Mouse (Mus musculus) C2C12 (cell line): Measurements from ENCODE around the gene Grk3. TPM values are rescaled to one million over a fixed set of nuclear protein-coding genes. Genes with fewer than 3 reads are reported as not detected.

Experiments used
- H3K27me3 ChIP-seq: one replicate; pipeline ENCODE4 v1.6.1; 2011; ENCODE audit not compliant: control insufficient read depth, insufficient read depth, insufficient read length
- H3K36me3 ChIP-seq: one replicate; pipeline ENCODE4 v1.6.1; 2011; ENCODE audit not compliant: control insufficient read depth, insufficient read depth
- H3K4me3 ChIP-seq: one replicate; pipeline ENCODE4 v1.5.1; 2011; ENCODE audit warnings: mild to moderate bottlenecking, control low read depth; ENCODE audit not compliant: poor library complexity, insufficient read depth, severe bottlenecking
- H3K79me2 ChIP-seq: one replicate; pipeline ENCODE4 v1.6.1; 2011; ENCODE audit not compliant: control insufficient read depth, insufficient read depth
- H3K79me3 ChIP-seq: one replicate; pipeline ENCODE4 v1.6.1; 2011; ENCODE audit warnings: low read depth, control low read depth
- H3ac ChIP-seq: one replicate; pipeline ENCODE3; 2011; ENCODE audit warnings: low read depth; ENCODE audit not compliant: control insufficient read depth, insufficient read length
- CEBPB ChIP-seq: IDR thresholded peaks from one replicate; pipeline ENCODE4 v1.6.1; 2011; ENCODE audit warnings: low read depth, mild to moderate bottlenecking, control low read depth, moderate library complexity
- CTCF ChIP-seq: IDR thresholded peaks from one replicate; pipeline ENCODE4 v1.5.1; 2011; ENCODE audit not compliant: control insufficient read depth, insufficient read depth, insufficient read length
- FOSL1 ChIP-seq: IDR thresholded peaks from one replicate; pipeline ENCODE4 v1.8.0; 2011; ENCODE audit warnings: mild to moderate bottlenecking, low read length; ENCODE audit not compliant: poor library complexity, insufficient read depth, severe bottlenecking
- MAX ChIP-seq: IDR thresholded peaks from one replicate; pipeline ENCODE4 v1.6.1; 2011; ENCODE audit warnings: mild to moderate bottlenecking, control low read depth
- MYOD1 ChIP-seq: IDR thresholded peaks from one replicate; pipeline ENCODE4 v1.6.1; 2011; ENCODE audit warnings: low read depth; ENCODE audit not compliant: control insufficient read depth, insufficient read length
- MYOG ChIP-seq: IDR thresholded peaks from one replicate; pipeline ENCODE4 v1.6.1; 2011; ENCODE audit not compliant: control insufficient read depth, insufficient read length; ENCODE audit errors: extremely low read depth
- USF1 ChIP-seq: IDR thresholded peaks from one replicate; pipeline ENCODE4 v1.6.1; 2011; ENCODE audit warnings: low read depth, mild to moderate bottlenecking, control low read depth, moderate library complexity
- polyA plus RNA-seq: library from polyadenylated mRNA; unstranded; fragments of >200 nt; fragmentation: generic; extraction: Trizol; gene quantifications from one replicate; pipeline ENCODE4 v1.2.1, GENCODE M21; 2012; ENCODE audit warnings: missing spikeins

Grk3 gene
- polyA plus RNA-seq, 1 experiment: not detected

DNA sequence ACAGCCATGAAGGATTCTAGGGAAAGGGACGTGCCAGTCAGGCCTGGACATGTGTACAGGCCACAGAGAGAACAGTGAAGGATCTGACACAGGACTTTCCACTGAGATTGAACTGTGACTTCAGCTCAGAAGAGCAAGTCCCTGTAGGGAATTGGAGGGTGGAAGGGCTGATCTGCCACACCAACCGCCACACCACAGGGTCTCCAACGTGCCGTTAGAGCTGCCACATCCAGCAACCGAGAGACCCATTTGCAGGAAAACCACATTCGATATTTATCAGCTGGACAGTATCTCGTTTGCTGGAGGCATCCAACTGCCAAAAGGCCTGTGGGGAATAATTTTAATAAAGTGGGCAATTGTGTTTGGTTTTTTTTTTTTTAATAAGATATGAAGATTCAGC lies 35.9 kb downstream of the Grk3 start:
- no peaks in the 10 kb centered on the region for H3K79me2 ChIP-seq
- no peaks in the 10 kb centered on the region for H3K36me3 ChIP-seq
- no peak overlapping the region for H3ac ChIP-seq
- H3K79me3 ChIP-seq: no peaks in the 10 kb centered on the region
- no peak overlapping the region for H3K4me3 ChIP-seq
- no peaks in the 10 kb centered on the region for H3K27me3 ChIP-seq
- TF ChIP-seq MYOD1: no peak
- no peak for TF ChIP-seq MYOG
- no peak for TF ChIP-seq CTCF
- no peak for TF ChIP-seq USF1
- no peak for TF ChIP-seq MAX
- no peak for TF ChIP-seq CEBPB
- no peak for TF ChIP-seq FOSL1

GRCm38 (mm10) chr5:112979195-112979594 lies 36.4 kb downstream of the Grk3 start:
- Histone ChIP-seq H3ac (no peak overlapping the region), H3K4me3 (no peak overlapping the region), H3K79me3 (no peaks in the 10 kb centered on the region), H3K36me3 (no peaks in the 10 kb centered on the region), H3K79me2 (no peaks in the 10 kb centered on the region), H3K27me3 (no peaks in the 10 kb centered on the region)
- TF ChIP-seq CEBPB: no peak
- no peak for TF ChIP-seq MAX
- TF ChIP-seq MYOG: no peak
- no peak for TF ChIP-seq CTCF
- TF ChIP-seq MYOD1: no peak
- TF ChIP-seq FOSL1: no peak
- TF ChIP-seq USF1: no peak

DNA sequence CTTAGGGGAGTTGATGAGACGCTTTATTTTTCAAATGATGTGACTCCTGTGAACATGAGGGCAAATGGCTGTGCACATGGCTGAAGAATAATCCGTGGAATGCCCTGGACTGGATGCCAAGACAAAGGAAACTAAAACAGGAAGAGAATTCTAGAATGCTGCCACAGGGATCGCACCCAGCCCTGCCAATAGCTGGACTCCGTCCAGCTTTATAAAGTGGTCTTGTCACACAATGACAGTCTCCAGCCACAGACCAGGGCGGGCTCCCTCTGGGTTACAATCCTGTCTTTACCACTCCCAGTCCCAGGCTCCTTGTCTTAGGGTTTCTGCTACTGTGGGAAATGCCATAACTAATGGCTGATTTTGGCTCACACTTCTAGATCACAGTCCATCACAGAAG lies 38.5 kb downstream of the Grk3 start:
- Histone ChIP-seq H3K79me3 (no peaks in the 10 kb centered on the region), H3ac (no peak overlapping the region), H3K79me2 (no peaks in the 10 kb centered on the region), H3K4me3 (no peak overlapping the region), H3K36me3 (no peaks in the 10 kb centered on the region), H3K27me3 (peaks cover 8% of the 10 kb centered on the region)
- TF ChIP-seq MAX (no peak), MYOG (no peak), CEBPB (no peak), CTCF (no peak), USF1 (no peak), FOSL1 (no peak), MYOD1 (no peak)

GRCm38 (mm10) chr5:112973596-112973995 lies 42.0 kb downstream of the Grk3 start:
- TF ChIP-seq CEBPB (no peak), FOSL1 (no peak), CTCF (no peak)
- no peaks in the 10 kb centered on the region for H3K36me3 ChIP-seq
- no peaks in the 10 kb centered on the region for H3K79me2 ChIP-seq

DNA sequence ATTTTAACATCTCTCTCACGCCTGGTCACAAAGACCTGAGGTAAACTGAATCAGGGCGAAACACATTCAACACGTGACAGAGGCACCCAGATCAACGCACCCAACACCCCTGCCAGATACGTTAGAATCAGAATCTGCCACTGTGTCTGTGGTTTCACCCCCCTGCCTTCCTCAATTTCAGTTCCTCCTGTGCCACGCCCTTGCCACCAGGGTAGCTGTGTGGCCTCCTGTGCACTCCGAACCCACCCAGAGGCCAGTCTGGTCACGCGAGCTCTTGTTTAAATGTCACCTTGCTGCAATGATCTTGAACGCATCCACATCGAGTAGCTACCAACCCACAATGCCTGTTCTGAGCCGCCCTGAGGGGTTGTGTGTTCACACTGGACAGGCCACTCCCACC lies 43.3 kb downstream of the Grk3 start:
- Histone ChIP-seq H3ac (no peak overlapping the region), H3K4me3 (no peak overlapping the region), H3K36me3 (no peaks in the 10 kb centered on the region), H3K79me3 (no peaks in the 10 kb centered on the region), H3K79me2 (no peaks in the 10 kb centered on the region), H3K27me3 (peaks cover 14% of the 10 kb centered on the region)
- no peak for TF ChIP-seq USF1
- no peak for TF ChIP-seq MAX
- TF ChIP-seq CEBPB: no peak
- no peak for TF ChIP-seq MYOD1
- no peak for TF ChIP-seq MYOG
- no peak for TF ChIP-seq FOSL1
- no peak for TF ChIP-seq CTCF

More at GRCm38 (mm10) chr5:112973596-112973995, 42.0 kb downstream of the Grk3 start:
- no peaks in the 10 kb centered on the region for H3K79me3 ChIP-seq
- H3K27me3 ChIP-seq: peaks cover 14% of the 10 kb centered on the region
- H3K4me3 ChIP-seq: no peak overlapping the region
- no peak overlapping the region for H3ac ChIP-seq

DNA sequence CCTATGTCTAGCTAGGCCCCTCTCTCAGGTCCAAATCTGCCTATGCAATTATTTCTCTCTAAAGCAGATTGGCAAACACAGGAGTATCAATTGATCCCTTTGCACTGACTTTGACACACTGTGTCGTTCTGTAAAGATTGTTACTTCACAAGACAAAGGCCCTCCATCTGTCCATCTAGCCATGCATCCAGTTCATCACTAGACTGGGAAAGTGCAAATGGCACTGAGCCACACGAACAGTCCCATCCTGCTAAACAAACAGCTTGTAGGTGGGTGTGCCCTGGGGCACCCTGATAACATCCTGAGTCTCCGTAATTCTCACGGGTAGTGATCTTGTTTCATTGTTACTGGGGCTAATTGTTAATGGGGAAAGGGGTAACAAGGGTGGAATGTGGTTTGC lies 52.1 kb downstream of the Grk3 start:
- Histone ChIP-seq H3K36me3 (no peaks in the 10 kb centered on the region), H3ac (no peak overlapping the region), H3K27me3 (no peaks in the 10 kb centered on the region), H3K79me2 (no peaks in the 10 kb centered on the region), H3K79me3 (no peaks in the 10 kb centered on the region), H3K4me3 (no peak overlapping the region)
- TF ChIP-seq MYOG: no peak
- TF ChIP-seq CTCF: no peak
- TF ChIP-seq FOSL1: no peak
- TF ChIP-seq MAX: no peak
- TF ChIP-seq MYOD1: no peak
- TF ChIP-seq CEBPB: no peak
- TF ChIP-seq USF1: no peak
